ENCODE assay signal across 23 mouse cellular contexts in the genomic region with DNA sequence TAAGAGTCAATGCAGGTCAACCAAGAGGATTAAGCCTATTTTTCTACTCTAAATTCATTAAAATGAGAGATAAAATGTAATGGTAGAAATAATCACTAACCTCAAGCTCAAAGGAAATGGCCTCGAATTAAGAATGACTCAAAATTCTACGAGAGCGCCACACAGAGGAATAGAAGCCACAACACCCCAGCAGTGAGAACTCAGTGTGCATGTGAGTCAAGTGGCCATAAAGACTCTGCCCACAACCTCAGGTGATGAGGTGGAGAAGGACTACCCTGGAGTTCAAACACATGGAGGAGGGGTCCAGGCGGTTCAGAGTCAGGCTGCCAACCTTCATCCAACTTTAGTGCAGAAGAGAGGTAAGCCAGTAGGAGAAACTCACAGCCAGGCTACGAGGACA. TPM values are rescaled to one million over a fixed set of nuclear protein-coding genes. Genes with fewer than 3 reads are reported as not detected.
DNase-seq lines count a peak whose midpoint lies in the region; ATAC-seq and TF ChIP-seq lines count a peak whose summit lies in the region.
"Had no signal": no experiment of that assay in that cellular context is flagged by ENCODE, and none has a peak within 500 bp of the region (broad histone marks: within the 10 kb centered on the region; RNA-seq: fewer than 3 reads in every experiment).

No protein-coding gene starts in this region.

- 98% methylated on average over 5 of the region's 5 CpGs for WGBS in forebrain, embryonic 12.5 days
- WGBS in forebrain, postnatal 0 days = 94% methylated on average over 5 of the region's 5 CpGs

- no peak for DNase-seq in forebrain, postnatal 0 days
- peak; percentile 46 for DNase-seq in naive thymus-derived CD4-positive, alpha-beta T cell, adult 2 months (ENCODE audit: low read depth)
- no peak for DNase-seq in heart, postnatal 10 days
- DNase-seq: adrenal gland, postnatal 10 days; adrenal gland, postnatal 36 days; B cell, adult 2 months; cerebellum, adult 18-20 months; cerebellum, adult 9-10 months; cerebellum, postnatal 14 days; gastrocnemius, postnatal 10 days; gastrocnemius, postnatal 36 days; heart, adult 2 months had no signal

- H3K4me2 ChIP-seq in forebrain, embryonic 12.5 days = no peak overlapping the region
- no peak overlapping the region for H3K4me2 ChIP-seq in forebrain, postnatal 0 days (ENCODE audit: low read depth)
- H3K4me2 ChIP-seq: embryonic facial prominence, embryonic 12.5 days; embryonic facial prominence, embryonic 15.5 days; forebrain, embryonic 15.5 days; heart, embryonic 13.5 days; hindbrain, embryonic 12.5 days; hindbrain, embryonic 15.5 days had no signal

- peaks cover 28% of the 10 kb centered on the region for H3K36me3 ChIP-seq in forebrain, embryonic 12.5 days (replicated peaks)
- no peaks in the 10 kb centered on the region; the same call in 1 of the 2 replicates for H3K36me3 ChIP-seq in forebrain, postnatal 0 days (ENCODE audit: insufficient read depth)
- H3K36me3 ChIP-seq in megakaryocyte, embryonic 14.5 days (replicated peaks; ENCODE audit: low read length) = peaks cover 35% of the 10 kb centered on the region
- H3K36me3 ChIP-seq: hindbrain, embryonic 15.5 days had no signal

- no peaks in the 10 kb centered on the region for H3K9me3 ChIP-seq in forebrain, embryonic 12.5 days
- no peaks in the 10 kb centered on the region for H3K9me3 ChIP-seq in forebrain, postnatal 0 days (ENCODE audit: low read length)
- H3K9me3 ChIP-seq in megakaryocyte, embryonic 14.5 days = no peaks in the 10 kb centered on the region
- H3K9me3 ChIP-seq: embryonic facial prominence, embryonic 12.5 days; embryonic facial prominence, embryonic 15.5 days; forebrain, embryonic 15.5 days; heart, embryonic 10.5 days; heart, embryonic 13.5 days; hindbrain, embryonic 12.5 days; hindbrain, embryonic 15.5 days had no signal

- intact Hi-C loops in heart, postnatal 10 days (cut with DNase I) = loop anchor here (5.0 kb wide), 1 partner anchor 1817 kb away; no protein-coding TSS in a partner anchor

- H3K4me1 ChIP-seq in forebrain, embryonic 12.5 days = peaks cover 15% of the 10 kb centered on the region
- H3K4me1 ChIP-seq in forebrain, postnatal 0 days (ENCODE audit: insufficient read depth) = peaks cover 15% of the 10 kb centered on the region; the same call in 1 of the 2 replicates
- H3K4me1 ChIP-seq in megakaryocyte, embryonic 14.5 days = peaks cover 63% of the 10 kb centered on the region

- ATAC-seq in forebrain, embryonic 12.5 days (ENCODE audit: low FRiP score) = no peak
- ATAC-seq in forebrain, postnatal 0 days = no peak
- no peak for ATAC-seq in megakaryocyte, adult 5-6 weeks (ENCODE audit: poor library complexity, severe bottlenecking)
- ATAC-seq: forebrain, embryonic 15.5 days; Patski had no signal

- no peaks in the 10 kb centered on the region for H3K27me3 ChIP-seq in forebrain, embryonic 12.5 days
- no peaks in the 10 kb centered on the region for H3K27me3 ChIP-seq in forebrain, postnatal 0 days (ENCODE audit: insufficient read depth, low read length)
- no peaks in the 10 kb centered on the region for H3K27me3 ChIP-seq in megakaryocyte, embryonic 14.5 days (replicated peaks)
- H3K27me3 ChIP-seq: embryonic facial prominence, embryonic 12.5 days; embryonic facial prominence, embryonic 15.5 days; forebrain, embryonic 15.5 days; heart, embryonic 13.5 days; hindbrain, embryonic 12.5 days; hindbrain, embryonic 15.5 days; Patski had no signal

- H3K4me3 ChIP-seq in forebrain, embryonic 12.5 days (replicated peaks) = no peak overlapping the region
- H3K4me3 ChIP-seq in forebrain, postnatal 0 days (ENCODE audit: low read depth, low read length) = no peak overlapping the region
- H3K4me3 ChIP-seq in megakaryocyte, embryonic 14.5 days (replicated peaks) = peak overlapping the region; percentile 73
- H3K4me3 ChIP-seq: embryonic facial prominence, embryonic 12.5 days; embryonic facial prominence, embryonic 15.5 days; forebrain, embryonic 15.5 days; heart, adult 2 months; heart, embryonic 10.5 days; heart, embryonic 13.5 days; hindbrain, embryonic 12.5 days; hindbrain, embryonic 15.5 days had no signal

- no peak overlapping the region for H3K27ac ChIP-seq in forebrain, embryonic 12.5 days
- H3K27ac ChIP-seq in forebrain, postnatal 0 days (ENCODE audit: low read depth, low read length) = no peak overlapping the region
- H3K27ac ChIP-seq: embryonic facial prominence, embryonic 12.5 days; embryonic facial prominence, embryonic 15.5 days; forebrain, embryonic 15.5 days; heart, adult 2 months; heart, embryonic 10.5 days; heart, embryonic 13.5 days; hindbrain, embryonic 12.5 days; hindbrain, embryonic 15.5 days had no signal

- H3K9ac ChIP-seq in forebrain, embryonic 12.5 days = 0 out of 2 replicates have a peak overlapping the region, but pooled peaks have one; percentile 21
- H3K9ac ChIP-seq in forebrain, postnatal 0 days = no peak overlapping the region
- H3K9ac ChIP-seq: embryonic facial prominence, embryonic 12.5 days; embryonic facial prominence, embryonic 15.5 days; forebrain, embryonic 15.5 days; heart, embryonic 13.5 days; hindbrain, embryonic 12.5 days; hindbrain, embryonic 15.5 days had no signal

- no peak for TF ChIP-seq CTCF in forebrain, postnatal 0 days (IDR thresholded peaks at IDR 0.05; ENCODE audit: low read depth)

RNA-seq across cellular contexts. Expression of a gene that starts 2.9 kb away (rescaled TPM):
- polyA plus RNA-seq in forebrain, embryonic 12.5 days (2016; fragmentation: Nextera tagmentation; extraction: Ambion mirVana) = 77.6 and 80.9 TPM in 2 replicates
- 19.2 and 33.8 TPM in 2 replicates for total RNA-seq in forebrain, postnatal 0 days (2014; rRNA removed)
- polyA plus RNA-seq in forebrain, postnatal 0 days (2015; fragmentation: Nextera tagmentation; extraction: Ambion mirVana) = 19.8 and 29.3 TPM in 2 replicates
- 4.8 TPM in 1 of 2 replicates, not detected in the other for polyA plus RNA-seq in megakaryocyte, embryonic 14.5 days (2012; ENCODE audit: insufficient read depth, low replicate concordance)
- total RNA-seq in megakaryocyte, adult 5-6 weeks (2015) = 1.5 and 4.0 TPM in 2 replicates
- total RNA-seq in megakaryocyte, adult 5-6 weeks (2017) = 5.4 and 5.9 TPM in 2 replicates
- 1 to 10 TPM; 4.2 to 4.7 TPM for total RNA-seq in heart, postnatal 10 days (2021)

RNA-seq across cellular contexts. Expression of a gene that starts 42.9 kb away (rescaled TPM):
- 24.4 and 24.5 TPM in 2 replicates for polyA plus RNA-seq in forebrain, embryonic 12.5 days (2016; fragmentation: Nextera tagmentation; extraction: Ambion mirVana)
- 29.5 and 44.8 TPM in 2 replicates for total RNA-seq in forebrain, postnatal 0 days (2014; rRNA removed)
- 7.7 and 10.8 TPM in 2 replicates for polyA plus RNA-seq in forebrain, postnatal 0 days (2015; fragmentation: Nextera tagmentation; extraction: Ambion mirVana)
- 4.0 and 5.3 TPM in 2 replicates for polyA plus RNA-seq in megakaryocyte, embryonic 14.5 days (2012; ENCODE audit: insufficient read depth, low replicate concordance)
- 52.7 and 55.2 TPM in 2 replicates for total RNA-seq in megakaryocyte, adult 5-6 weeks (2015)
- total RNA-seq in megakaryocyte, adult 5-6 weeks (2017) = 10.8 and 13.1 TPM in 2 replicates
- total RNA-seq in heart, postnatal 10 days (2021) = 10 to 100 TPM; 15.3 to 16.5 TPM

RNA-seq across cellular contexts. Expression of a gene that starts 51.3 kb away (rescaled TPM):
- 44.7 and 51.6 TPM in 2 replicates for polyA plus RNA-seq in forebrain, embryonic 12.5 days (2016; fragmentation: Nextera tagmentation; extraction: Ambion mirVana)
- 2.0 and 2.8 TPM in 2 replicates for total RNA-seq in forebrain, postnatal 0 days (2014; rRNA removed)
- 4.8 and 5.6 TPM in 2 replicates for polyA plus RNA-seq in forebrain, postnatal 0 days (2015; fragmentation: Nextera tagmentation; extraction: Ambion mirVana)
- polyA plus RNA-seq in megakaryocyte, embryonic 14.5 days (2012; ENCODE audit: insufficient read depth, low replicate concordance) = 1.1 TPM in 1 of 2 replicates, not detected in the other
- total RNA-seq in megakaryocyte, adult 5-6 weeks (2015) = 21.0 and 25.9 TPM in 2 replicates
- 29.4 and 31.4 TPM in 2 replicates for total RNA-seq in megakaryocyte, adult 5-6 weeks (2017)
- under 1 TPM; 0.72 to 0.87 TPM for total RNA-seq in heart, postnatal 10 days (2021)
